Mouse (Mus musculus): ENCODE measurements around the gene Numb.

Gene Numb

DNA sequence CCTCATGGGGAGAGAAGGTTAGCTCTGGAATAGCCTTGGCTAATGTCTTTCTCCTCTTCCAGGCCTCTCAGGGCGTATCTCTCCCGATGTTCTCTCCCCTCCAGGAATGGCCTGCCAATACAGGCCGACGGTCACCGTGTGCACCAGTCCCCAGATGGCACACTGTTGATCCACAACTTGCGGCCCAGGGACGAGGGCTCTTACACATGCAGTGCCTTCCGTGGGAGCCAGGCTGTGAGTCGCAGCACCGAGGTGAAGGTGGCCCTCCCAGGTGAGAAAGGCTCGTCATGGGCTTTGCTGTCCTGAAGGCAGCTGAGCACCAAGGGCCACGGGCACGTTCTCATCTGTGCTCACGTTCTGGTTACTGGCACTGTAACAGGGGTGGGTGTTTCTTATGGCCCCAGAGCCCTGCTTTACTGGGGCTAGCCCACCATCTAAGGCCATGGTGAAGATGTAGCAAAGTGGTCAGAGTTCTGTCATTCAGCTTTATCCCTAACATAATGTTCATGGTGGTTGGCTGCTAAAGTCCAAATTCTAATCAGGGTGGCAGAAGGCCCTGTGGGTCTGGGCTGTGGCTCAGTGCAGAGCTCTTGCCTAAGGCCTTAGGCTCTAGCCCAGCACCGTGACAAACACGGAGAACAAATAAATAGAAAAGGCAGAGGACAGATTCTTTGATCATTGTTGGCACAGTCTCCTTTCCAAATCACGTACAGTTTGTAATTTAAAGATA is 132.5 kb downstream of the Numb start:
- no peak for DNase-seq (ENCODE audit: inconsistent age in 2 of 2, low spot score in 1 of 2)

DNA sequence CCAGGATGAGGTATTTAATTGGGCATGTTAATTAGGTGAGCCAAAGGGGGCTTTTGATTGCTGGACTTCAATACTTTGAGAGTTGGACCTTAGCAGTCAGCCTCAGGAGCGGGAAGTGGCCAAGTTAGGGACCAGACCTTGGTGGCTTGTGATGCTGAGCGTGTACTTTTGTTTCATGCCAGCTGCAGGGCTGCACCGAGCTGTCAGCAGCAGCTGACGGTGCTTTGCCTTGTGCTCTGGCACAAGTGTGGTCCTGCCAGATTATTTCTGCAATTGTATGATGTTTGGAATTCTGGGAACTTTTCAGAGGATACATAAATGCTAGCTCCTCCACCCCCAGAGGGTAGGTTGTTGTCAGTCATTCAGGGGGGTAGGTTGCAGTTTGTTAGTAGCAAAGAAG is 136.4 kb downstream of the Numb start:
- no peak for DNase-seq (ENCODE audit: inconsistent age in 2 of 2, low spot score in 1 of 2)

DNA sequence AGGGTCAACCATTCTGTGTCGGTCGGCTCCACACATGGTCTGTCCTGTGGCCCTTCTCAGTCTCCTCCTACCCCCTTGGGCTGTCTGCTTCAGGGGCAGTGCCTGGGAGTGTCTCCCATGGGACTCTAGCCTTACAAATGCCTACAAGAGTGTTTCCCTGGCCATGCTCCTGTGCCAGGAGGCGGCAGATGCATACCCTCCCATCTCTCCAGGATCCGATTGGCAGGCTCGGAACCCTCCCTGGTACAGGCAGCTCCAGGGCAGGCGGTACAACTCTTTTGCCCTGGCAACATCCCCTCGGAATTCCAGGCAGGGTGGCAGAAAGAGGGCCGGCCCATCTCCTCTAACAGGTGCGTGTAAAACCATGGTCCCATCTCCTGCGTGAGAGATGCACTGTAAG is 139.1 kb downstream of the Numb start:
- DNase-seq (ENCODE audit: inconsistent age in 2 of 2, low spot score in 1 of 2): no peak

DNA sequence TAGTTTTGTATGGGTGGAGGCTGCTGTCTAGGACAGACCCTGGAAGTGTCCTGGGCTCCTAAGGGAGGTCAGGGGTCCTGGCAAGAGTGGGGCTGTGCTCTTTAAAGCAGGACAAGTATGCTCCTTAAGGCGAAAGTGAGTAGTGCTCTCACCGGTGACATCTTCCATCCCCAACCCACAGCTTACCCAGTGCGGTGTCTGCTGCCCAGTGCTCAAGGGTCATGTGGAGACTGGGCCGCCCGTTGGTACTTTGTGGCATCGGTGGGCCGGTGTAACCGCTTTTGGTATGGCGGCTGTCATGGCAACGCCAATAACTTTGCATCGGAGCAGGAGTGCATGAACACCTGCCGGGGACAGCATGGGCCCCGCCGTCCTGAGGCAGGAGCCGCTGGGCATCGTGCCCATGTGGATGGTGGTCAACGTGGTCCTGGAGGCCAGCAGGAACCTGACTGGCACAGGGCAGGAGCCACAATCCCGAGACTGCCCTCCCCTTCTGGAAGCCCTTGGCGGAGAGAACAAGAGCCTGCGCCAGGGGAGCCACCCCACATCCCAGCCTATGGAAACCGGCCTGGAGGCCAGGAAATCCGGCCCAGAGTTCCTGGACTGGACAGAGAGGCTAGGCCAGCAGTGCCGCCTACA is 140.0 kb downstream of the Numb start:
- no peak for DNase-seq (ENCODE audit: inconsistent age in 2 of 2, low spot score in 1 of 2)

DNA sequence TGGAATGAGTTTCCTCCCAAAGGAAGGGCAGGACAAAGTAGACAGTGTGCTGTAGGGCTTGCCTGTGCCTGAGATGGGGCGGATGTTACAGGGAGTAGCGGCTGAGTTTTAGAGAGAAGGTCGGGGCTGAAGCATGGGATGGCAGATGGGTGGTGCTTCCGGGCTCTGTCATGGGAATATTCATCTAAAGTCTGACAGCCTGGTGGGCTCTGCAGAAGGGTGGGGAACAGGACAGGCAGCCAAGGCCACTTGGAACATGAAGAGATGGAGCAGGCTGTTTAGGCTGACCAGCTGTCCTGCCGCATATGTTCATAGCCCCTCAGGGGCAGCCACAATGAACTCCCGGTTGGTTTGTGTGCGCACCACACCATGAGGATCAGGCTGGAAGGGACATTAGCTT is 140.5 kb downstream of the Numb start:
- DNase-seq (ENCODE audit: inconsistent age in 2 of 2, low spot score in 1 of 2): no peak

DNA sequence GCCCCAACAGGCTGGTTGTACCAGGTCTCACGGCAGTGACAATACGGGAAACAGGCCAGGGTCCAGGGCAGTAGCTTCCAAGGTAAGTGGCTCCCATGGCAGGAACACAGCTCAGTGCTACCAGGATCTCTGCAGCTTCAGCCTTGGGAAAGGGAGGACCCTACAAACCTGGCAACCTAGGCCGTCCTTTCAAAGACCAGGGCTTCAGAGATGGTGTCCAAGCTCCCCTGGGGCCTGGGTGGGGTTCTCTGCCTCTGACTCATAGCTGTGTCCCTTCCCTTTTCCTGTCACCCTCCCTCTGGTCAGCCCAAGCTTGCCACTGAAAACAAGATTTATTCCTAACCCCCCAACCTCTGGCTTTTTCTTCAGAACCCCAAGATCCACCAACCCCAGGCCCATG is 141.6 kb downstream of the Numb start:
- DNase-seq (ENCODE audit: inconsistent age in 2 of 2, low spot score in 1 of 2): no peak

DNA sequence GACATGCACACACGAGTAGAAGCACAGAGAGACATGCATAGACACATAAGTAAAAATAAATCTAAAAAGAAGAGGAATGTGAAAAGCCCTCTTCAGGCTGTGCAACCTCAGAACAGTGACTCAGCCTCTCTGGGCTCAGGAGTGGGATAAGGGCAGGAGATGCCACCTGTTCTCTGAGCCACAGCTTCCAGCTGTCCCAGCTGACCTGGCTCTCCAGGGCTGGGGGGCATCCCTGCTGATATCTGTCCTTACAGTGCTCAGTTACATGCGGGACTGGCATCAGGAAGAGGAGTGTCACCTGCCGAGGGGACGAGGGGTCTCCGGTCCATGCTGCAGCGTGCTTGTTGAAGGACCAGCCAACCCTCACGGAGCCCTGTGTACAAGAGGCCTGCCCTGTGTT is 145.0 kb downstream of the Numb start:
- DNase-seq (ENCODE audit: inconsistent age in 2 of 2, low spot score in 1 of 2): no peak

DNA sequence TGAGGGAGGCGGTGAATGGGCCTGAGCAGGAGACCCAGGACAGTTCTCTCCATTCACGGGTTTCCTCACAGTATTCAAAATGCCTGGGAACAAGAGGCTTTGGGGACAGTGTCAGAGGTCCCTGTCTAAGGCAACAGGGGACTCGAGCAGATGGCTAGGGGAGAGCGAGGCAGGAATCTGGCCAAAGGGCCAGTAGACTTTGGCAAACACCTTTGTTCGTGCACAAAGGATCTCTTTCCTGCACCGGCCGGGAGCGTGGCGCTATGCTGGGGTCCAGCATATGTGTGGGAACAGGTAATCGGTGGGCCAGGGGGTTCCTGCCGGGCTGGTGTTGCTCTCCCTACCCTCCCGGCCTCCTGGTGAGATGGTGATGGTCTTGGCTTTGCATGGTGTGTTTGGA is 146.1 kb downstream of the Numb start:
- DNase-seq (ENCODE audit: inconsistent age in 2 of 2, low spot score in 1 of 2): no peak

DNA sequence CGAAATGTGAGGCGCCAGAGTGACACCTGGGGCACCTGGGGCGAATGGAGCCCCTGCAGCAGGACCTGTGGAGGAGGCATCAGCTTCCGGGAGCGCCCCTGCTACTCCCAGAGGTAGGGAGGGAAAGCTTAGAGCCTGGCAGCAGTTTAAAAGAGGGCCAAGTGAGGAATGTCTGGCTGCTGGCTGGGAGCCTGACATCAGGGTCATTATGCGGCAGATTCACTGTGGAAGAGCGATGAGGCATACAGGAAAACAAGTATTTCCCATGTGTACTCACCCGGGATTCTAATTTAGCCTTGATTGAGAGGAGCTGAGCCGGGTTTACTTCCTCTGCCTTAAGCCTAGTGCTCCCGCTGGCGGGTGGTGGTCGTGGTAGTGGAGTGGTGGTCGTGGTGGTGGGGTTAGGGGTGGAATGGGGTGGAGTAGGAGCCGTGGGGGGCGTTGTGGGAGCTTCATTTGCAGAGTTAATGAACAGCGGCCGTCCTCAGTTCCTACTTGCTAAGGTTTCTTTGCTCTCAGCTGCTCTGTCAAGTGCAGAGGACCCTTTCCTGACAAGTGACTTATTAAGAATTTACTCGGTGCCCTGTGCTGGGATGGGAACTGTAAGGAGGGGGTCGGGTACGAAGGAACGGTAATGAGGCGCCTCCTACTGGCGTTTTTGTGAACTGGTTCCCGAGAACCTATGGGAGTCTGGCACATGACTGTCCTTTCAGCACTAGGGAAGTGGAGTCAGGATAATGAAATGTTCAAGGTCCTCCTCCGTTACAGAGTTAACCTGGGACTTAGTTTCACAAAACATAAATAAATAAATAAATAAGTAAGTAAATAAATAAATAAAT is 151.1 kb downstream of the Numb start:
- peak; percentile 62 to 91 for DNase-seq (ENCODE audit: inconsistent age in 2 of 2, low spot score in 1 of 2)

DNA sequence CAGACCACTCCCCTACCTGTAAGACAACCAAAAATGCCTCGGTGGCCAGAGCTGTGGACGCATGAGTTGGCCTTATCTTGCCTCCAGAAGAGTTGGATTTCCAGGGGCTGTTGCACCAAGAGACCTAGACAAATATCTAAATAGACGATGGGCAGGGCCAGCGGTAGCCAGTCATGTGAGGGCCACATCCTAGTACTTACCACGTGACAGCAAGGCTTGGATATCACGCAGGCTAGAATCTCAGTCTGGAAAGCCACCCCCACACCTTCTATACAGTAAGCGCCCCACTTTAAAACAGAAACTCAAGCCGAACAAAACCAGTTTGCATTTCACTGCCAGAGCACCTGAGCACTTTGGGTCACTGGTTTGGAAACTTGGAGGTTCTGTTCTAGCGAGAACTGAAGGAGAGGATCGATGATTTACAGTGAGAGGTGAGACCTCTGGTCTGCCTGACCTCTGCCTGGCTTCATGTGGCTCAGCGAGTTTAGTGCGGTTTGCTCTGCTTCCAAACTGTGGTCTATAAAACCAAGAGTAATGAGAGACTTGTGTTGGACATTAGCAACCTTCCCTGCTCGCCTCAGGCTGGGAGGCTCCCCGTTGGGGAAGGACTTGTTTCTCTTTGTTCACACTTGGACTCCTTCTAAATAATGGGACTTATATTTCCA is 153.4 kb downstream of the Numb start:
- DNase-seq (ENCODE audit: inconsistent age in 2 of 2, low spot score in 1 of 2): no peak

DNA sequence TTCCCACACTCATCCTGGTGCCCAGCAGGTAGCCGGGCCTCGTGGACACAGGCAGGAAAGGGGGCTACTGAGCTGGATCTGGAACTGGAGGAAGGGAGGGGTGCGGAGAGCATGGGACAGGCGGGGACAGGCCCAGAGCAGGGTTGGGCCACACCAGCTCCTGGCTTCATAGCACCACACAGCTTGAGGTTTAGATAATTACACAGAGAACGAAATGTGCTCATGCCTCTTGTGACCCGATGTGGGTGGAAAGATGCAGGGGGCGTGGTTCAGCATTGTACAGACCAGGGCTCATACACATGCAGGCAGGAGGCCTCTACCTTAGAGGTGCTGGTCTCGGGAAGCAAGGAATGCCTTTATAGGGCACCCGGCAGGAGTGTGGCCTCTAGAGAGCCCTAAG is 153.9 kb downstream of the Numb start:
- no peak for DNase-seq (ENCODE audit: inconsistent age in 2 of 2, low spot score in 1 of 2)

DNA sequence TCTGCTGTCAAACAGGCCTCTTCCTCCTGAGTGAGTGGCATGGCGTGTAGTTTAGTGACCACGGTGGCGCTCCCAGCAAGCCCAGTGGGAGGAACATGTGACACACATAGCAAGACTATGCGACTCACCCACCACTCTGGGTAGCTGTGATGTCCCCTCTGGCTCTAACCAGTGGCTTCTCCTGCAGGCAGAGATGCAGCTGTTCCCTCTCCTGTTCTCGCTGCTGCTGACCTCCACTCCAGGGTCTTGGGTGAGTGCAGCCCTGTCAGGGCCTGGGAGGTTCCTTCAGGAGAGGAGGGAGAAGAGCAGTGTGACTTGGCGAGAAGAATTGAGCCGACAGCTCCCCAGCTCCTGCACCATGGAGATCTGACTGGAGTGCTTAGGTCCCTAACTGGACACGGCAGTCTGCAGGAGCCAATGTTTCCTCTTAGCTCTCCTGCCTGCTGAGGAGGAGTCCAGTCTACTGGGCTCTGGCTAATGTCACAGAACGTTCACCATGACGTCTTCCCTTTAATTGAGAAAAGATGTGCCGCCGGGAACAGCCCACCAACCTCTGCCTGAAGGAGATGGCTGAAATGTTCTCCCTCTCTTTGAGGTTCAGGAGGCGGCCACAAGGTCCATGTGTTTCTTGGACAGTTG is 155.7 kb downstream of the Numb start:
- no peak for DNase-seq (ENCODE audit: inconsistent age in 2 of 2, low spot score in 1 of 2)

DNA sequence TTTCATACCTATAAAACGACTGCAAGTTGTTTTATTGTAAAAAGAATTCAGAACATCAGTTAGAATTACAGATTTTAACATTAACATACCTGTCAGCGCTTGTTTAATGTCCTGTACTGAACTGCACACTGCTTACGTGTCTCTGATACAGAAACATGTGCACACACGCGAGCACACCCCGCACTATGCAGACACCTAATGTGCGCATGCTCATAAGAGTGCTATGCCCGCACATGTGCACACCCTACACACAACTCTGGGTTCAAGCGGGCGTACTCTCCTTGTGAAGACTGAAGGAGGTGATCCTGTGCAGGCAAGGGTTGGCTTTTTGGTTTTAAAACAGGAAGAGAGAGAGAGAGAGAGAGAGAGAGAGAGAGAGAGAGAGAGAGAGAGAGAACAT is 157.2 kb downstream of the Numb start:
- no peak for DNase-seq (ENCODE audit: inconsistent age in 2 of 2, low spot score in 1 of 2)

DNA sequence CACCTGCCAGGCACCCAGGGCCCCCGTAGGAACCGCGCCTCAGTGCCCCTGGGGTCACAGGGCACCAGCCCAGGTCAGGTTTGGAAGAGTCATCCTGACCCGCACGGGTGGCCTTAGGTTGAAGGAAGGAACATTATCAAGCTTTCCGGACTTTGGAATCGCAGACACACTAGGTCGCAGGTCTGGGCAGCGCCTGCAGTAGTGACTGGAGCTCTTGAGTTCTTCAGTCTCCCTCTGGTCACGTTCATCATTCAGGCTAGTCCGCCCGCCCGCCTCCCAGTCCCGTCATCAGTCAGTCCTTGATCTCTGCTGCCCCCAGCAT is 157.7 kb downstream of the Numb start:
- peak in 1 of 2 experiments; percentile 60 for DNase-seq (ENCODE audit: inconsistent age in 2 of 2, low spot score in 1 of 2)

DNA sequence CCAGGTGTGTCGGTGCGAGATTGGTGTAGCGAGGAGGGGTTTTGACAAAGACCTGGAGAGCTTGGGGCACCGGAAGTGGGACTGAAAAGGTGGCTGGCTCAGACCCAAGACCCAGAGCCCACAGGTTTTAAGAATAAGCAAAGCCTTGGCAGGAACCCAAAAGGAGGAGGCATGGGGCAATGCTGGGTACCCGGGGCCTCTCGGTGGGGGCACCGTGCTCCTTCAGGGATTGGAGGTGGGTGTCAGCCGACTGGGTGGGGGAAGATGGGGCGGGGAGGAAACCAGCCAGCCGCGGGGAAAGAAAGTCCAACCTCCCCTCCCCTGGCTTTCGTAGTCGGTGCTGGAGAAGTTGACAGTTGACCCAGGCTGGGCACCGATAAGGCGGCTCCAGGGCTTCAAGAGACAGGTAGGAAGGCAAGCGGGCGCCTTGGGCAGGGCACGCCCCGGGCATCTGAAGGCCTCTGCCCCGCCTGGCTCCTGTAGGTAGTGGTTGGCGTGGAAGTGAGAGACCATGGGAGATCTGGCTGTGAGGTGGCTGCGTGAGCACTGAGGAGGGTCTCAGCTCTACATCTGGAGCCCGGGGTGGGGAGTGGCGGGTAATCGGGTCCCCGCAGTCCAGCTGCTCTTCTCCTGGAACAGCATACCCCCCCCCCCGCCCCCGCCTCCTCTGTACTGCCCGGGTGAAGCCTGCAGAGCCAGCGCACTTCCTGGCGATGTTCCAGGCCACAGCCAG is 158.3 kb downstream of the Numb start, which contains the start of gene Papln:
TSS of gene Papln (plus strand) at position 324 of the 733 bp plus-strand sequence.
- DNase-seq (ENCODE audit: inconsistent age in 2 of 2, low spot score in 1 of 2): peak; percentile 30 to 65

DNA sequence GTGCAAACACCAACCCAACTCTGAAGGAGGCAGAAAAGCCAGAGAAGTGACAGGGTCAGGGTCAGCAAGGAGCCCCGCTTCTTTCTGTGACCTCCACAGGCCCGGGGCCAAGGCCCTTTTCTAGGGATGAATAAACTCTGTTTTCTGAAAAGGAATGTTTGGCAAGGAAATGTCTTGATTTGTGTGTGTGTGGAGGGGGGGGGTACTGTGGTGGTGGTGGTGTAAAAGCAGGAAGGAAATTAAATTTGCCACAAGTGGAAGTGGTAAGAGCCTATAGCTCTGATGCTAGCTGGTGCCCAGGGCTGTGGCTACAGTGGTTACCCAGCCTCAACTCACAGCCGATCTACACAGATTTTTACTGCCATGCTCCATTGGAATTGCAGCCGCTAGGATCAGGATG is 159.0 kb downstream of the Numb start:
- peak; percentile 31 to 79 for DNase-seq (ENCODE audit: inconsistent age in 2 of 2, low spot score in 1 of 2)

DNA sequence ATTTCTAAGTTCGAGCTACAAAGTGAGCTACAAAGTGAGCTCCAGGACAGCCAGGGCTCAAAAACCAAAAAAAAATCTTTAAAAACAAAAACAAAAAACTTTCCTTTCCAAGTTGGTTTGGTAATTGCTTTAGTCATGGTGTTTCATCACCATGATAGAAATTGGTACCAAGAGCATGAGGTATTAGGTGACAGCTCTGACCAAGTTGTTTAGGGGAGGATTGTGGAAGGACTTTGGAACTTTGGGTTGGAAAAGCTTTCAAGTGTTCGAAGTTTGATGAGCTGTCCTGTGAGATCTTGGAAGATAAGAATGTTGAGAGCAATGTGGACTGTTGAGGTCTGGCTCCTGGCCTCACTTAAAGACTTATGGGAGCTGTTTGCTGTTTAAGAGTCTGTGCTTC is 161.5 kb downstream of the Numb start:
- DNase-seq (ENCODE audit: inconsistent age in 2 of 2, low spot score in 1 of 2): no peak

DNA sequence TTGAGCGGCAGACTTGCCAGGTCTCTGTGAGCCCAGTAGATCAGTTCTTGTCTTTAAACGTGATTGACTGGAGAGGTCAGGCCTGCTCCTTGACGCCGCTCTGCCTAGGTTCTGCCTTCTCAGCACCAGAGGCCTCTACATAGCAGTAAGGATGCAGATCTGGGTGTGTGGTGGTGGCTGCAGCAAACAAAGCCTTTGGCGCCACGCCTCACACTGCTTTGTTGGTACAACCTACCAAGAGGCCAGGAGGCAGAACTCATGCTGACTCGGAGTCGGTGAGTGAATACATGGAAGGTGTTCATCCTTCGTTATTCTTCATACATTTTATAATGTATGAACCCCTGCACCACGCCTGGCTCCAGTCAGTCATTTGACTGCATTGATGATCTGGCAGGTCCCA is 163.0 kb downstream of the Numb start:
- DNase-seq (ENCODE audit: inconsistent age in 2 of 2, low spot score in 1 of 2): no peak

DNA sequence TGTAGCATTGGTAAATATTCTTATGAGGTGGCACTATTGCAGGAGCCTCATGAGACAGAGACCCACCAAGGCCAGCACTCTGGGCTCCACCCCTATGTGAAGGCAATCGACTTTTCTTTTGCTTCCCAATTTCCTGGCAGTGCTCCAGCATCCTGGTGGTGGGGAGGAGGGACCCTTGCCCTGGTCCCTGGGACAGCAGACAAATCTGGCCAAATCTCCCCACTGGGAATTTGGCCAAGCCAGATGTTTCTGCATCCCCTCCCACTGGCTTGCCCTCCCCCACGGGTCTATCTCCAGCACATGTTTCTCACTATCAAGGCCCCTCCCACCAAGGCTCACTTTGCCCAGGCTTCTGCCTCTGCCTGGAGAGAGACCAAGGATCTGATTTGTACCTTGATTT is 169.2 kb downstream of the Numb start:
- DNase-seq (ENCODE audit: inconsistent age in 2 of 2, low spot score in 1 of 2): no peak

DNA sequence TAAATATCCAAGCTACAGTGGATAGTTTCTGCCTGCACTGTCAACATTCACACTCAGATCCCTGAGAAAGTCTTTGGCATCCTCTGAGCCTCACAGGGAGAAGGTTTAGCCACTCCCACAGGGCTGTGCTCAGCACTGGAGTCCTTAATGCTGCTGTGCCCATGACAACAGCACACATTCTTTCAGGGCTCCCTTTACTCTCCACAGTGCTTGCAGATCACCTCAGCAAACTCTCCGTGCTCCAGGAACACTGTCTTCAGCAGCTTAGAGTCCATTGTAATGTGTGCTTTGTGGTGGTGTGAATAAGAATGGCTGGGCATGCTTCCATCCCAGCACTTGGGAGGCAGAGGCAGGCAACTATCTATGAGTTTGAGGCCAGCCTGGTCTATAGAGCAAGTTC is 172.5 kb downstream of the Numb start:
- no peak for DNase-seq (ENCODE audit: inconsistent age in 2 of 2, low spot score in 1 of 2)

All from adrenal gland, adult (tissue).